Mouse (Mus musculus): ENCODE measurements around the gene Alg5.

- TF ChIP-seq FLI1 (IDR thresholded peaks at IDR 0.05; ENCODE audit: low read length): no peak
- no peak for TF ChIP-seq GATA1 (IDR thresholded peaks at IDR 0.05; ENCODE audit: borderline replicate concordance, low read length)
These were observed 33.3 kb downstream of the Alg5 start for GRCm38 (mm10) chr3:54768592-54768991.
